Mouse (Mus musculus): Measurements from ENCODE around the gene Lrrc55. TPM values are rescaled to one million over a fixed set of nuclear protein-coding genes. Genes with fewer than 3 reads are reported as not detected.

Gene Lrrc55
- polyA plus RNA-seq, 1 experiment: 0.38 TPM

DNA sequence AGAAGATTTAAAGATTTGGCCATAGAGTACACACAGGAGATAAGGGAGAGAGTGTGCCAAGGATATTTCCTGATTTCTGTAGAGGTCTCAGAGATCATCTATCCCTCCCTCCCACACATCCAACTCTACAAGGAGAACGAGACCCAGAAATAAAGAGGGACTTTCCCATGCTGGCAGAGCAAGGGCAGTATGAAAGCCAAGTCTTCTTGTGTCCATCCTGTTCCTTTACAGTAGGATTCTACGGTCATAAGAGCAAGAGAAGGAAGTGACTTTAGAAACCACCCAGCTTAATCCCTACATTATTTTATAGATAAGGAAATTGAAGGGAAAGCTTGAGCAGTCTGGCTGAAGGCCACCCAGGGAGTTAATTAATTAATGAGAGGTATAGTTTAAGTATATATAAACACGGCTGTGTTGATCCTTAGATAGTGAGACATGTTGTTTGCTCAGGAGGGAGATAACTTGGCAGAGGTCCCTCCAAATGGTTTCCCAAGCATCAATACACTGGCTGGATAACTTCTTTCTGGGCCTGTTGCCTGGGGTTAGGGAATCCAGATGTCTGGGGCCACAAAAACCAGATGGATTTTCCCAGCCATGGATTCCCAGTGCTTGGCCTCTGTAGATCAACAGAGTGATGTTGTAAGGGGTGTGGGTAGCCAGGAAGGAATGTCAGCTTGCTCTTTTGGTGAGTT lies 24.8 kb downstream of the Lrrc55 start:
- DNase-seq (ENCODE audit: low read depth): no peak

DNA sequence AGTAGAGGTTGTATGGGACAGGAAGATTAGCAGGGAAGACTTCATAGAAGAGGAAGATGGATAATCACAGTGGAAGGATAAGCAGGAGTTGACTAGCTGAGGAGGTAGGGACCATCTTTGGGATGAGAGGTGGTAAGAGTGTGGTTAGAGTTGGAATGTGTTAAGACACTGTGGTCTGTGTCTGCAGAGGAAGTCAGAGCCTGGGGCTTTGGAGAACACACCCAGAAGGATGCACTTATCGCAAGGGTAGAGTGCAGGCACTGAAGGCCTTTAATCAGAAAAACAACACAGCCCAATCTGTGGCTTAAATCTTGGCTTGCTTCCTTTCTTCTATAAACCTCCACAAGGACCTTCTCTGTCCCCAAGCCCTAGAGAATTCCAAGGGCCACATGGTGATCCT lies 28.7 kb downstream of the Lrrc55 start:
- DNase-seq (ENCODE audit: low read depth): no peak

GRCm38 (mm10) chr2:85167624-85168023 lies 29.4 kb downstream of the Lrrc55 start:
- no peak for DNase-seq (ENCODE audit: low read depth)

DNA sequence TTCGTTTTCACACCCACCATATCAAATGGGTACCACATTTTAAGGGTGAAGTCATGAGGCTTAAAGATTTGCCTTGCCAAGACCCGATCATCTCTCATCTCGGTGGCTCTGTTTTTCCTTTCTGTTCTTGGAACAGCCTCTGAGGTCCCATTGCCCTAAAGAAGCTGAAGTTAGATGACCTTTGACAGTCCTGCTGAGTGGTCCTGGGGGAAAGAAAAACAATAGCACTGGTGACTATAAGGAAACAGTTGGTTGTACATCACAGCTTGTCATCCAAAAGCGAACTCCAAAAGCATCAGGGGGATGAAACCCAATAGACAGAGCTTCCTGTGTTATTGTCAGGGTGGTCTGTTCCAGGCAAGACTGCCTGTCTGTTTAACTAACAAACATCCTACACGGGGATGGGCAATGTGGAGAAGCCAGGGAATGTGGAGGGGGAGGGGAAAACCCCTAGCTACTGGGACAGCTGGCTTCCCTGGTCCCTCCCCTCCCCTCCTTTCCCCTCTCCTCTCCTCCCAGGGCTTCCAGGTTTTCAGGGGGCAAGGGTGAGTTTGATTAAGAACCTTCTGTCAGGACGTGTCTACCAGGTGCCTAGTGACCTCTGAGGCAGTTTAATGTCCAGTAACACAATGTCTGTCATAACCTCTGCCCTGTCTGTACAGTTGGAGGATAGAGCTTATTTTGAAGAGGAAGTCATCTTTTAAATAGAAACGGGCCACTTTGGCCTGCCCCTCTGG lies 33.5 kb downstream of the Lrrc55 start:
- DNase-seq (ENCODE audit: low read depth): no peak

- DNase-seq (ENCODE audit: low read depth): no peak
Observed at GRCm38 (mm10) chr2:85161638-85162093, 35.3 kb downstream of the Lrrc55 start.

DNA sequence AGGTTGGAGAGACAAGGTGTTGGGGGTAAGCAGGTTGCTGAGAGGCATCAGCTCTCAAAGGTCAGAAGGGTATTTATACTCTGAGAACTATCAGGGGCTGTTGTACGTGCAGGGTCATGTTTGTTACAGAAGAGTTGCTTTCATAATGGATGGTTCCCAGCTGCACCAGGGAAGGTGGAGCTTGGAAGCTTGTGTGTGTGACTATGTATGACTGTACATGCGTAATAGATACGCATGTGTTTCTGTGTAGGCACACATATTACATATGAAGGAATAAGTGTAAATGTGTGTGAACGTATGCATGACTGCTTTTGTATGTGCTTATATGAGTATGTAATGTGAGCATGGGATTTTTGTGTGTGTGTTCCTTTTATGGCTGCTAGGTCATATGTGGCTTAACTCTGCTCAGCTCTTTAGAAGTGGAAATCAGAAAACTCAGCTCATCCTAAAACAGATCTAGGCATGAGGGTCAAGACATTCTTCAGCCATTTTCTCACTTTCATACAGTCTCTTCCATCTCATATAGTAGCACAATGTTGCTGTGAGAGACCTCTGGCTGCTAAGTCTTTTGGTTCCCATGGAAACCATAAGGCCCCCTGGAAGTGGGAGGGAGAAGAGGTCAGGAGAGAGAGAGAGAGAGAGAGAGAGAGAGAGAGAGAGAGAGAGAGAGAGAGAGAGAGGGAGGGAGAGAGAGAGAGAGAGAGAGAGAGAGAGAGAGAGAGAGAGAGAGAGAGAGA lies 35.9 kb downstream of the Lrrc55 start:
- no peak for DNase-seq (ENCODE audit: low read depth)

DNA sequence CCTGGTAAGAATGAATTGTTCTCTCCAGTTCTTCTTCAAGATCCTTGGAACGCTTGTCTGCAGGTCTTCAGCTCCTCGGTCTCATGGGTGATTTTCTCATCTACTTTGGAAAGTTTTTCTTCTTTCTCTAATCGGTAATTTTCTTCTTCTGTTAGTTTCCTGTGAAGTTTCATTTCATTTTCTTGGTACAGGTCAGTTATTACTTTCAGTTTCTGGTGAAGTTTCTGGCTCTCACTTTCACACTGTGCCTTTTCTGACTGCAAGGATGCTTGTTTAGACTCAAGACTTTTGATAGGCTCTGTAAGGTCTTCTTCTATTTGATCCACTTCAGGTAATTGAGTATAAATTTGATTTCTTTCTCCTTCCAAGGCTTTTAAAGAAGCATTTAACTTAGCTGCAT lies 39.6 kb downstream of the Lrrc55 start:
- DNase-seq (ENCODE audit: low read depth): no peak

DNA sequence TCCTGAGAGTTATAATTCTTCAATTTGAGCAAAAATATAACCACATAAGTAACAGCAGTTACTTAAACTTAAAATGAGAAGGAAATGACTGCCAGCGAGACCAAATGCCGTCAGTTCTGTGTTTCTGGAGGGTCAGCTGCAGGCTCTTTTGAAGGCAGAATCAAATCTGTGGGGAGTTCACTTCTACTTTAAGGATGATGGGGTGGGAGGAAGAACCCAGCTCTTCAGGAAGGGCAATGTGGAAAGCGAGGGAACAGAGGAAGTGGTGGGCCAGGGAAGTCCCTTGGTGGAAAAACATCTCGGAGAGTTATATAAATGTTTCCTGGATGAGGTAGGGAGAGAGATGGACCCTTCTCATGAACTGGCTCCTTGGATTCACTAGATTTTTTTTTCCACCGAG lies 40.9 kb downstream of the Lrrc55 start:
- no peak for DNase-seq (ENCODE audit: low read depth)

- DNase-seq (ENCODE audit: low read depth): no peak
Observed at GRCm38 (mm10) chr2:85155334-85155733, 41.7 kb downstream of the Lrrc55 start.

DNA sequence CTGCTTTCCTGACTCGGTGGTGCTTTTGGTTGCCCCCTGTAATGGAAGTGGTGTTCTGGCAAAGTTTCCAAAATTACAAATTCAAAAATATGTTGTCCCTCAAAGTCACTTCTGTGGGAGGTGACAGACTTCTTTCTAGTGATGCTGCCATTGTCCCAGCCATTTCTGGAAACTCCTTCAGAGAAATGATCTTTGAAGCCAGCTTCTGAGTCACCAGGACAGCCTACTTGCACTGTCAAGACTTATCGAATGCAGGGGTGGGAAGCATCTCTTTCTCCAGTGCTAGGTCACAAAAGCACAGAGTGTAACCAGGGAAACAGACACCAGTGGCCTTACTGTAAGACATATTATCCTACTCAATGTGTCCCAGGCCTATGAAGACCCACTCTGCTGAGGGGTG lies 45.8 kb downstream of the Lrrc55 start:
- no peak for DNase-seq (ENCODE audit: low read depth)

- DNase-seq (ENCODE audit: low read depth): no peak
Observed at GRCm38 (mm10) chr2:85150373-85150772, 46.6 kb downstream of the Lrrc55 start.

DNA sequence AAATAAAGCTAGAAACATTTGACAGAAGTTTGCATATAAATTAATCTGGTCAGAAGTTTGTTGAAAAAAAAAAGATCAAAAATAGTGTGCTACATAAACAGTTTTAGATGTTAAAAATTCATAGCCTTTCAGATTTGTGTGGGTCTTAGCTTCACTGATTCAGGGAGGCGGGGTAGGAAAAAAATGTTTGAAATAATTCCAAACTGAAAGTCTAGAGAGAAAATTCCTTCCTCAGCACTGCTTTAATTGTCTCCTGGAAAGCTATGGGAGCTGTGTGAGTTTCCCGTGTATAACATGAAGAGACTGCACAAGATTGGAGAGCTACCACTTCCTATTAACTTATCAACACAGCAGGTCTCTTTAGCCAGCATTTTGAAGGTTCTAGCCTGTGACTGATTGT lies 49.5 kb downstream of the Lrrc55 start:
- no peak for DNase-seq (ENCODE audit: low read depth)

- no peak for DNase-seq (ENCODE audit: low read depth)
Observed at GRCm38 (mm10) chr2:85145346-85145745, 51.7 kb downstream of the Lrrc55 start.

GRCm38 (mm10) chr2:85144908-85145307 lies 52.1 kb downstream of the Lrrc55 start:
- DNase-seq (ENCODE audit: low read depth): no peak

DNA sequence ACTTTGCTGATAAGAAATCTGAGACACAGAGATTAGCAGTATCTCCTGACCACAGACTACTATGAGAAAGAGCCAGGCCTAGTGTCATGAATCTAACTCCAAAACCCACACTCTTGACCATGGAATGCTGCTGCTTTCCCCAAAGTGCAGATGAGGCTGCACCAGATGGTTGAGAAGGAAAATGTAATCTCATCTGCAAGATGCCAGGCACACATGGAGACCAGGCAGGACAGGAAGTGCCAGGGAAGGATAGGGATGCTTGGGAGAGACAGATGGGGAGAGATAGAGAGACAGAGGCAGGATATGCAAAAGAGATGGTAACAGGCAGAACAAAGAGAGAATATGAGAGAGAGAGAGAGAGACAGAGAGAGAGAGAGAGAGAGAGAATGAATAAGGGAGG lies 56.2 kb downstream of the Lrrc55 start:
- no peak for DNase-seq (ENCODE audit: low read depth)

- no peak for DNase-seq (ENCODE audit: low read depth)
Observed at GRCm38 (mm10) chr2:85139846-85140245, 57.2 kb downstream of the Lrrc55 start.

GRCm38 (mm10) chr2:85139393-85139792 lies 57.6 kb downstream of the Lrrc55 start:
- no peak for DNase-seq (ENCODE audit: low read depth)

GRCm38 (mm10) chr2:85138143-85138542 lies 58.9 kb downstream of the Lrrc55 start:
- no peak for DNase-seq (ENCODE audit: low read depth)

GRCm38 (mm10) chr2:85137601-85138140 lies 59.3 kb downstream of the Lrrc55 start:
- DNase-seq (ENCODE audit: low read depth): no peak

DNA sequence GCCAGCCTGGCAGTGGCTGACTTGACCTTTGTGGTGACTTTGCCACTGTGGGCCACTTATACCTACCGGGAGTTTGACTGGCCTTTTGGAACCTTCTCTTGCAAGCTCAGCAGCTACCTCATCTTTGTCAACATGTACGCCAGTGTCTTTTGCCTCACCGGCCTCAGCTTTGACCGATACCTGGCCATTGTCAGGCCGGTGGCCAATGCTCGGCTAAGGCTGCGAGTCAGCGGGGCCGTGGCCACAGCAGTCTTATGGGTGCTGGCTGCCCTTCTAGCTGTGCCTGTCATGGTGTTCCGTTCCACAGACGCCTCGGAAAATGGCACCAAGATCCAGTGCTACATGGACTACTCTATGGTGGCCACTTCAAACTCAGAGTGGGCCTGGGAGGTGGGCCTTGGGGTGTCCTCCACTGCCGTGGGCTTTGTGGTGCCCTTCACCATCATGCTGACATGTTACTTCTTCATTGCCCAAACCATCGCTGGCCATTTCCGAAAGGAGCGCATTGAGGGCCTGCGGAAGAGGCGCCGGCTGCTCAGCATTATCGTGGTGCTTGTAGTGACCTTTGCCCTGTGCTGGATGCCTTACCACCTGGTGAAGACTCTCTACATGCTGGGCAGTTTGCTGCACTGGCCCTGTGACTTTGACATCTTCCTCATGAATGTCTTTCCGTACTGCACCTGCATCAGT lies 60.0 kb downstream of the Lrrc55 start:
- DNase-seq (ENCODE audit: low read depth): no peak

DNA sequence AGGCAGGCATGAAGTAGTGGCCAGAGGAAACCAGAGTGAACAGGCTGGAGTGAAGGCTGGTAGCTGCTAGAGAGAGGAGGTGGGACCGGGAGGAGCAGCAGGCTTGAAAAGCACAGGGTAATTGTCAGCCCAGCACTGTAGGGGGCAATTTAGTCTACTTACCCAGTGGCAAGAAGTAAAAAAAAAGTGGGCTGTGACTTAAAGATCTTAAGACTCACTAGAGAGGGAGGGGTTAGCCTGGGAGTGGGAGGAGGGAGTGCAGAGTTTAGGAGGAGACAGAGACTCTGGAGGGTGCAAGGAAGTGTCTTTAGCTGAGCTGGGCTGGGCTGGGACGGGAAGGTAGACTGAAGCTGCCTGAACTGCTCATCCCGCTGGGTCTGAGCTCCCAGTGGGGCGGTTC lies 60.9 kb downstream of the Lrrc55 start, which contains the start of gene Aplnr:
Gene Aplnr (plus strand): TSS at position 137 of the 400 bp plus-strand sequence.
- no peak for DNase-seq (ENCODE audit: low read depth)

DNA sequence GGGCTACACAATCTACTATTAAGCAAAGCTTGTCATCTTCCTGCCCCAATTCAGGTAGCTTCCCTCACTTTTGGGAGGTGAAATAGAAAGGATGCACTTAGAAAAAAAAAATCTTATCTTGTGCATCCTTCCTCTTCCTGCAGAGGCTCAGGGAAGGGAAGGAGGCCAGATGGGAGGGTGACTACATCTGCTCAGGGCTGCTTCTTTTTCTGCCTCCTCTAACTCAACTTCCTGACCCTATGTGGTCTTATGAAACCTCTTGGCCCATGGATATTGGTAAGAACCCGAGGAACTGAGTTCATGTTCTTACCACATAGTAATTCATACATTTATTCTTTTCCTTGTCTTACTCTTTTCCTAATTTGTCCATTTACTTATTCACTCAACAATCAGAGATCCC lies 61.9 kb downstream of the Lrrc55 start:
- no peak for DNase-seq (ENCODE audit: low read depth)

Measured in gonadal fat pad, adult 2 months (tissue).